ENCODE assay signal across 10 mouse cellular contexts in the genomic region with DNA sequence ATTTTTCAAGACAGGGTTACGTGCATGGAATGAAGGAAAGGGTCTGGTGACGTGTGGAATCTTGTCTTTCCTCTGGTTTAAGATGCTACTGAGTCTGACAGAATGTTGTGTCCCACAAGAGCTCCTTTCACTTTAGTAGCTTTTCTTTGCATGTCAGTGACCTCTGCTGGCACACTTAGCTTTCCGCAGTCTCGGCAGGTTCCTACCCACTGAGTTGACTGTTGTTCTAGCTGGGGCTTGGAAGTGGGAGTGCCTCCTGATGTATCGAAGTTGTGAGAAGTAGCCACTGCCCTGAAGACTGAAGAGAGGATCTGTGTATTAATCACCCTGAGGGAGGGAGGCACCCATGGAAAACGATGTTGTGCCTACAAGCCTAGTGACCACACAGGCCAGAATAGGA. TPM values are rescaled to one million over a fixed set of nuclear protein-coding genes. Genes with fewer than 3 reads are reported as not detected.
DNase-seq lines count a peak whose midpoint lies in the region; ATAC-seq and TF ChIP-seq lines count a peak whose summit lies in the region.
"Had no signal": no experiment of that assay in that cellular context is flagged by ENCODE, and none has a peak within 500 bp of the region (broad histone marks: within the 10 kb centered on the region; RNA-seq: fewer than 3 reads in every experiment).

No protein-coding gene starts in this region.

- WGBS in heart, postnatal 0 days, result 27% methylated on average over 6 of the region's 6 CpGs
- 43% methylated on average over 6 of the region's 6 CpGs for WGBS in hindbrain, embryonic 11.5 days

- DNase-seq in heart, postnatal 0 days (ENCODE audit: low spot score), result no peak
- no peak for DNase-seq in heart, adult 8-10 months (ENCODE audit: low spot score)
- peak; percentile 5 for DNase-seq in thymus, postnatal 14 days
- no peak for DNase-seq in thymus, adult 18-20 months
- peak; percentile 19 to 43 for DNase-seq in cerebellum, postnatal 25 days
- DNase-seq in lung, postnatal 4 days, result peak; percentile 22 to 47
- DNase-seq in hindbrain, embryonic 11.5 days (ENCODE audit: low spot score), result no peak

- no peak for TF ChIP-seq EP300 in heart, postnatal 0 days (IDR thresholded peaks at IDR 0.05; ENCODE audit: low read depth)

- no peaks in the 10 kb centered on the region for H3K27me3 ChIP-seq in heart, postnatal 0 days (ENCODE audit: control insufficient read depth, insufficient read depth, low read length)
- no peaks in the 10 kb centered on the region for H3K27me3 ChIP-seq in hindbrain, embryonic 11.5 days (ENCODE audit: control insufficient read depth, insufficient read depth, low read length)
- H3K27me3 ChIP-seq: neural tube, embryonic 13.5 days had no signal

- H3K4me2 ChIP-seq in heart, postnatal 0 days (ENCODE audit: low read depth, low read length), result no peak overlapping the region
- no peak overlapping the region for H3K4me2 ChIP-seq in hindbrain, embryonic 11.5 days (replicated peaks; ENCODE audit: low read depth, low read length)
- H3K4me2 ChIP-seq: neural tube, embryonic 13.5 days had no signal

- no peaks in the 10 kb centered on the region for H3K9me3 ChIP-seq in heart, postnatal 0 days (replicated peaks; ENCODE audit: control insufficient read depth, low read length)
- H3K9me3 ChIP-seq in hindbrain, embryonic 11.5 days (ENCODE audit: control insufficient read depth, low read length), result no peaks in the 10 kb centered on the region
- H3K9me3 ChIP-seq: neural tube, embryonic 13.5 days had no signal

- H3K9ac ChIP-seq in heart, postnatal 0 days (replicated peaks; ENCODE audit: low read depth, low read length), result no peak overlapping the region
- H3K9ac ChIP-seq in hindbrain, embryonic 11.5 days (ENCODE audit: low read depth, low read length), result no peak overlapping the region
- H3K9ac ChIP-seq: neural tube, embryonic 13.5 days had no signal

- no peaks in the 10 kb centered on the region for H3K36me3 ChIP-seq in heart, postnatal 0 days (replicated peaks; ENCODE audit: control insufficient read depth, insufficient read depth, low read length)
- no peaks in the 10 kb centered on the region for H3K36me3 ChIP-seq in hindbrain, embryonic 11.5 days (ENCODE audit: control insufficient read depth, insufficient read depth, low read length)
- H3K36me3 ChIP-seq: neural tube, embryonic 13.5 days had no signal

- peak; percentile 19; the same call in 1 of the 2 replicates for TF ChIP-seq CTCF in heart, postnatal 0 days (IDR thresholded peaks at IDR 0.05; ENCODE audit: low read depth)

- H3K4me1 ChIP-seq in heart, postnatal 0 days (ENCODE audit: control insufficient read depth, insufficient read depth), result no peaks in the 10 kb centered on the region
- no peaks in the 10 kb centered on the region for H3K4me1 ChIP-seq in hindbrain, embryonic 11.5 days (replicated peaks; ENCODE audit: control insufficient read depth, insufficient read depth, low read length)
- H3K4me1 ChIP-seq: neural tube, embryonic 13.5 days had no signal

- no peak overlapping the region for H3K27ac ChIP-seq in heart, postnatal 0 days (ENCODE audit: low read depth)
- no peak overlapping the region for H3K27ac ChIP-seq in hindbrain, embryonic 11.5 days (ENCODE audit: low read depth, low read length)
- H3K27ac ChIP-seq: neural tube, embryonic 13.5 days had no signal

- no peak overlapping the region for H3K4me3 ChIP-seq in heart, postnatal 0 days (ENCODE audit: low read depth, low read length)
- H3K4me3 ChIP-seq in hindbrain, embryonic 11.5 days (ENCODE audit: low read depth, low read length), result no peak overlapping the region
- H3K4me3 ChIP-seq: neural tube, embryonic 13.5 days had no signal

- ATAC-seq in heart, postnatal 0 days (ENCODE audit: insufficient read depth, low read depth), result no peak
- no peak for ATAC-seq in hindbrain, embryonic 11.5 days (ENCODE audit: low FRiP score)
- no peak for ATAC-seq in megakaryocyte, adult 5-6 weeks (ENCODE audit: poor library complexity, severe bottlenecking)

RNA-seq across cellular contexts. Expression of gene Gjc3, which starts 11.7 kb away (rescaled TPM):
- 0.92 TPM in 1 of 2 replicates, not detected in the other for total RNA-seq in heart, postnatal 0 days (2014; rRNA removed; ENCODE audit: low replicate concordance)
- 0.05 and 0.08 TPM in 2 replicates for polyA plus RNA-seq in heart, postnatal 0 days (2015; fragmentation: Nextera tagmentation; extraction: Ambion mirVana)
- total RNA-seq in heart, adult 8-10 months (2022), result under 1 TPM; 0.09 to 0.34 (median 0.24) TPM
- polyA plus RNA-seq in hindbrain, embryonic 11.5 days (2014; fragmentation: Nextera tagmentation; extraction: Ambion mirVana), result 0.17 and 0.23 TPM in 2 replicates
- total RNA-seq in megakaryocyte, adult 5-6 weeks (2015), result not detected in 2 replicates
- not detected in 2 replicates for total RNA-seq in megakaryocyte, adult 5-6 weeks (2017)

RNA-seq across cellular contexts. Expression of gene Cyp3a13, which starts 29.8 kb away (rescaled TPM):
- not detected in 2 replicates for total RNA-seq in heart, postnatal 0 days (2014; rRNA removed; ENCODE audit: low replicate concordance)
- 0.10 and 0.11 TPM in 2 replicates for polyA plus RNA-seq in heart, postnatal 0 days (2015; fragmentation: Nextera tagmentation; extraction: Ambion mirVana)
- under 1 TPM; 0.19 to 0.34 (median 0.32) TPM for total RNA-seq in heart, adult 8-10 months (2022)
- polyA plus RNA-seq in hindbrain, embryonic 11.5 days (2014; fragmentation: Nextera tagmentation; extraction: Ambion mirVana), result not detected in 2 replicates
- total RNA-seq in megakaryocyte, adult 5-6 weeks (2015), result not detected in 2 replicates
- not detected in 2 replicates for total RNA-seq in megakaryocyte, adult 5-6 weeks (2017)
- polyA plus RNA-seq: neural tube, embryonic 13.5 days had no signal

RNA-seq across cellular contexts. Expression of gene Azgp1, which starts 30.1 kb away (rescaled TPM):
- 4.2 TPM in 1 of 2 replicates, not detected in the other for total RNA-seq in heart, postnatal 0 days (2014; rRNA removed; ENCODE audit: low replicate concordance)
- 0.08 TPM in 1 of 2 replicates, not detected in the other for polyA plus RNA-seq in heart, postnatal 0 days (2015; fragmentation: Nextera tagmentation; extraction: Ambion mirVana)
- total RNA-seq in heart, adult 8-10 months (2022), result not detected
- polyA plus RNA-seq in hindbrain, embryonic 11.5 days (2014; fragmentation: Nextera tagmentation; extraction: Ambion mirVana), result not detected in 2 replicates
- not detected in 2 replicates for total RNA-seq in megakaryocyte, adult 5-6 weeks (2015)
- not detected in 2 replicates for total RNA-seq in megakaryocyte, adult 5-6 weeks (2017)
- total RNA-seq: left cerebral cortex, postnatal 25 days had no signal
- polyA plus RNA-seq: neural tube, embryonic 13.5 days had no signal

Comparison
In these comparisons a context has a peak if more than half of its experiments do, and no peak if none do; other contexts are left out.
1. DNase-seq: peak in thymus, postnatal 14 days (single experiment), cerebellum, postnatal 25 days (2 of 2) and lung, postnatal 4 days (2 of 2); none in heart, postnatal 0 days (single experiment), heart, adult 8-10 months (single experiment), thymus, adult 18-20 months (0 of 2) and hindbrain, embryonic 11.5 days (single experiment).